Mouse (Mus musculus) midbrain, embryonic 16.5 days (tissue): ENCODE measurements around the gene Sox6. TPM values are rescaled to one million over a fixed set of nuclear protein-coding genes. Genes with fewer than 3 reads are reported as not detected.

ENCODE experiments used
- ATAC-seq: fragments of 200-750 bp; cut with Nextera tagmentation; 2 replicates; pipeline ENCODE4 v1.8.0; 2017; ENCODE audit warnings: moderate TSS enrichment
- H3K27ac ChIP-seq: fragments of 300-500 bp; sonication (generic); 2 replicates; pipeline ENCODE4 v1.5.1; 2014; ENCODE audit warnings: mild to moderate bottlenecking, low read length, mixed read lengths
- H3K27me3 ChIP-seq: fragments of 300-500 bp; sonication (generic); 2 replicates; pipeline ENCODE4 v1.6.1; 2014; ENCODE audit warnings: low read depth, low read length, mixed read lengths; ENCODE audit not compliant: control insufficient read depth, insufficient read depth
- H3K36me3 ChIP-seq: fragments of 300-500 bp; sonication (generic); 2 replicates; pipeline ENCODE4 v1.6.1; 2014; ENCODE audit warnings: mild to moderate bottlenecking, low read length, moderate library complexity, mixed read lengths; ENCODE audit not compliant: control insufficient read depth, insufficient read depth
- H3K4me1 ChIP-seq: fragments of 300-500 bp; sonication (generic); 2 replicates; pipeline ENCODE4 v1.6.1; 2014; ENCODE audit warnings: mild to moderate bottlenecking, low read length, mixed read lengths; ENCODE audit not compliant: control insufficient read depth, insufficient read depth
- H3K4me2 ChIP-seq: fragments of 300-500 bp; sonication (generic); 2 replicates; pipeline ENCODE4 v1.6.1; 2014; ENCODE audit warnings: mild to moderate bottlenecking, low read length, mixed read lengths
- H3K4me3 ChIP-seq: fragments of 300-500 bp; sonication (generic); 2 replicates; pipeline ENCODE4 v1.5.1; 2014; ENCODE audit warnings: low read depth, mild to moderate bottlenecking, low read length, moderate library complexity, mixed read lengths
- H3K9ac ChIP-seq: fragments of 300-500 bp; sonication (generic); 2 replicates; pipeline ENCODE4 v1.6.1; 2014; ENCODE audit warnings: low read depth, low read length, mixed read lengths
- H3K9me3 ChIP-seq: fragments of 300-500 bp; sonication (generic); replicated peaks from 2 replicates; pipeline ENCODE4 v1.6.1; 2014; ENCODE audit warnings: mild to moderate bottlenecking, low read length, mixed read lengths; ENCODE audit not compliant: control insufficient read depth, poor library complexity, severe bottlenecking
- WGBS: fragments of 180-500 bp; shearing (Covaris S2); extraction: QIAGEN DNeasy Blood & Tissue Kit; methylation state at CpG from one replicate; pipeline ENCODE4 v1.1.7; 2014; 5-methylcytosine and 5-hydroxymethylcytosine counted together
- polyA plus RNA-seq: library from polyadenylated mRNA; unstranded; fragments of >200 nt; fragmentation: Nextera tagmentation; extraction: Ambion mirVana; gene quantifications from 2 replicates; pipeline ENCODE4 v1.2.1, GENCODE M21; 2015

The Sox6 gene
- polyA plus RNA-seq, 1 experiment from 2014 or later, result 47.2 TPM

- Histone ChIP-seq H3K4me2 (no peak overlapping the region), H3K27ac (no peak overlapping the region), H3K27me3 (no peaks in the 10 kb centered on the region), H3K9me3 (no peaks in the 10 kb centered on the region), H3K4me1 (no peaks in the 10 kb centered on the region), H3K4me3 (no peak overlapping the region), H3K9ac (no peak overlapping the region), H3K36me3 (no peaks in the 10 kb centered on the region)
- 90% methylated on average over 4 of the region's 4 CpGs for WGBS
- ATAC-seq, result no peak
These were observed 35.9 kb downstream of the Sox6 start for GRCm38 (mm10) chr7:116002726-116003125.

- no peak overlapping the region for H3K4me3 ChIP-seq
- no peaks in the 10 kb centered on the region for H3K9me3 ChIP-seq
- no peaks in the 10 kb centered on the region for H3K36me3 ChIP-seq
- H3K27ac ChIP-seq, result no peak overlapping the region
- WGBS, result 86% methylated on average over 2 of the region's 2 CpGs
- no peak for ATAC-seq
- no peaks in the 10 kb centered on the region for H3K4me1 ChIP-seq
- H3K9ac ChIP-seq, result no peak overlapping the region
- H3K4me2 ChIP-seq, result no peak overlapping the region
- H3K27me3 ChIP-seq, result no peaks in the 10 kb centered on the region
These were observed 50.4 kb downstream of the Sox6 start for GRCm38 (mm10) chr7:115988109-115988779.

- Histone ChIP-seq H3K4me1 (no peaks in the 10 kb centered on the region), H3K4me3 (no peak overlapping the region), H3K4me2 (no peak overlapping the region), H3K27ac (no peak overlapping the region), H3K9me3 (no peaks in the 10 kb centered on the region), H3K36me3 (no peaks in the 10 kb centered on the region), H3K27me3 (no peaks in the 10 kb centered on the region), H3K9ac (no peak overlapping the region)
- no peak for ATAC-seq
- 86% methylated on average over 6 of the region's 6 CpGs for WGBS
These were observed 52.9 kb downstream of the Sox6 start for GRCm38 (mm10) chr7:115985716-115986115.

GRCm38 (mm10) chr7:115984076-115984475, 54.5 kb downstream of the Sox6 start:
- H3K4me2 ChIP-seq, result no peak overlapping the region
- H3K4me3 ChIP-seq, result no peak overlapping the region
- H3K9ac ChIP-seq, result no peak overlapping the region
- H3K9me3 ChIP-seq, result no peaks in the 10 kb centered on the region
- ATAC-seq, result no peak
- H3K4me1 ChIP-seq, result no peaks in the 10 kb centered on the region
- no peak overlapping the region for H3K27ac ChIP-seq
- WGBS, result over 99% methylated on average over 3 of the region's 3 CpGs
- H3K27me3 ChIP-seq, result no peaks in the 10 kb centered on the region
- no peaks in the 10 kb centered on the region for H3K36me3 ChIP-seq

- no peak overlapping the region for H3K4me2 ChIP-seq
- no peaks in the 10 kb centered on the region for H3K36me3 ChIP-seq
- H3K9ac ChIP-seq, result no peak overlapping the region
- H3K4me1 ChIP-seq, result no peaks in the 10 kb centered on the region
- no peak for ATAC-seq
- H3K27me3 ChIP-seq, result no peaks in the 10 kb centered on the region
- H3K27ac ChIP-seq, result no peak overlapping the region
- H3K9me3 ChIP-seq, result no peaks in the 10 kb centered on the region
- WGBS, result 81% methylated on average over 5 of the region's 5 CpGs
- H3K4me3 ChIP-seq, result no peak overlapping the region
These were observed 58.6 kb downstream of the Sox6 start for GRCm38 (mm10) chr7:115979813-115980512.

- Histone ChIP-seq H3K4me1 (no peaks in the 10 kb centered on the region), H3K9ac (no peak overlapping the region), H3K4me2 (no peak overlapping the region), H3K36me3 (no peaks in the 10 kb centered on the region), H3K27me3 (no peaks in the 10 kb centered on the region), H3K27ac (no peak overlapping the region), H3K9me3 (no peaks in the 10 kb centered on the region), H3K4me3 (no peak overlapping the region)
- no peak for ATAC-seq
- whole genome bisulfite sequencing, result 85% methylated on average over 2 of the region's 2 CpGs
These were observed 64.1 kb downstream of the Sox6 start for GRCm38 (mm10) chr7:115974518-115974917.

GRCm38 (mm10) chr7:115967186-115967585, 71.4 kb downstream of the Sox6 start:
- Histone ChIP-seq H3K9ac (no peak overlapping the region), H3K27ac (no peak overlapping the region), H3K4me2 (no peak overlapping the region), H3K36me3 (no peaks in the 10 kb centered on the region), H3K27me3 (no peaks in the 10 kb centered on the region), H3K9me3 (no peaks in the 10 kb centered on the region), H3K4me1 (no peaks in the 10 kb centered on the region), H3K4me3 (no peak overlapping the region)
- WGBS, result 92% methylated on average over 4 of the region's 4 CpGs
- no peak for ATAC-seq

GRCm38 (mm10) chr7:115966181-115966580, 72.4 kb downstream of the Sox6 start:
- no peak for ATAC-seq
- Histone ChIP-seq H3K27me3 (no peaks in the 10 kb centered on the region), H3K9ac (no peak overlapping the region)

GRCm38 (mm10) chr7:115953046-115953445, 85.5 kb downstream of the Sox6 start:
- 81% methylated on average over 3 of the region's 3 CpGs for WGBS

More at GRCm38 (mm10) chr7:115966181-115966580, 72.4 kb downstream of the Sox6 start:
- no peak overlapping the region for H3K27ac ChIP-seq
- no peak overlapping the region for H3K4me2 ChIP-seq
- no peak overlapping the region for H3K4me3 ChIP-seq
- 58% methylated on average over 4 of the region's 4 CpGs for WGBS
- H3K4me1 ChIP-seq, result no peaks in the 10 kb centered on the region
- no peaks in the 10 kb centered on the region for H3K9me3 ChIP-seq
- H3K36me3 ChIP-seq, result no peaks in the 10 kb centered on the region

More at GRCm38 (mm10) chr7:115953046-115953445, 85.5 kb downstream of the Sox6 start:
- Histone ChIP-seq H3K9me3 (no peaks in the 10 kb centered on the region), H3K27ac (no peak overlapping the region), H3K27me3 (no peaks in the 10 kb centered on the region), H3K4me1 (no peaks in the 10 kb centered on the region), H3K4me2 (no peak overlapping the region), H3K9ac (no peak overlapping the region), H3K36me3 (no peaks in the 10 kb centered on the region), H3K4me3 (no peak overlapping the region)
- no peak for ATAC-seq
